Mouse (Mus musculus) intestine, postnatal 0 days (tissue): Measurements from ENCODE around the gene Olfr211. TPM values are rescaled to one million over a fixed set of nuclear protein-coding genes. Genes with fewer than 3 reads are reported as not detected.

Experiments used
- ATAC-seq: fragments of 200-750 bp; cut with Nextera tagmentation; 2 replicates; pipeline ENCODE4 v1.8.0; 2017; ENCODE audit warnings: mild to moderate bottlenecking, moderate TSS enrichment, moderate library complexity
- H3K27ac ChIP-seq: fragments of 300-500 bp; sonication (generic); 2 replicates; pipeline ENCODE4 v1.5.1; 2014; ENCODE audit warnings: mild to moderate bottlenecking, low read depth, low read length, moderate library complexity
- H3K27me3 ChIP-seq: fragments of 300-500 bp; sonication (generic); replicated peaks from 2 replicates; pipeline ENCODE4 v1.6.1; 2014; ENCODE audit warnings: low read length, mixed read lengths; ENCODE audit not compliant: control insufficient read depth, insufficient read depth
- H3K36me3 ChIP-seq: fragments of 300-500 bp; sonication (generic); 2 replicates; pipeline ENCODE4 v1.6.1; 2014; ENCODE audit warnings: mild to moderate bottlenecking, moderate library complexity; ENCODE audit not compliant: control insufficient read depth, insufficient read depth
- H3K4me1 ChIP-seq: fragments of 300-500 bp; sonication (generic); replicated peaks from 2 replicates; pipeline ENCODE4 v1.6.1; 2014; ENCODE audit warnings: antibody characterized with exemption, low read length, mixed read lengths; ENCODE audit not compliant: control insufficient read depth, insufficient read depth
- H3K4me2 ChIP-seq: fragments of 300-500 bp; sonication (generic); replicated peaks from 2 replicates; pipeline ENCODE4 v1.6.1; 2014; ENCODE audit warnings: low read depth, mild to moderate bottlenecking, moderate library complexity
- H3K4me3 ChIP-seq: fragments of 300-500 bp; sonication (generic); 2 replicates; pipeline ENCODE4 v1.5.1; 2014; ENCODE audit warnings: low read depth, low read length
- H3K9ac ChIP-seq: fragments of 300-500 bp; sonication (generic); 2 replicates; pipeline ENCODE4 v1.6.1; 2014; ENCODE audit warnings: mild to moderate bottlenecking, low read depth, low read length
- H3K9me3 ChIP-seq: fragments of 300-500 bp; sonication (generic); 2 replicates; pipeline ENCODE4 v1.6.1; 2016; ENCODE audit warnings: mixed run types; ENCODE audit not compliant: control insufficient read depth
- CTCF ChIP-seq: sonication (generic); IDR thresholded peaks from 2 replicates; pipeline ENCODE4 v1.5.1; 2016; ENCODE audit warnings: low read depth, mild to moderate bottlenecking, control low read depth, antibody characterized with exemption, moderate library complexity
- WGBS: fragments of 180-500 bp; shearing (Covaris S2); extraction: QIAGEN DNeasy Blood & Tissue Kit; methylation state at CpG from one replicate; pipeline ENCODE4 v1.1.7; 2014; 5-methylcytosine and 5-hydroxymethylcytosine counted together
- polyA plus RNA-seq: library from polyadenylated mRNA; unstranded; fragments of >200 nt; fragmentation: Nextera tagmentation; extraction: Ambion mirVana; gene quantifications from 2 replicates; pipeline ENCODE4 v1.2.1, GENCODE M21; 2015

The Olfr211 gene
- polyA plus RNA-seq, 1 experiment from 2014 or later: not detected

- Histone ChIP-seq H3K27me3 (no peaks in the 10 kb centered on the region), H3K9me3 (no peaks in the 10 kb centered on the region), H3K27ac (no peak overlapping the region), H3K4me3 (no peak overlapping the region), H3K9ac (no peak overlapping the region), H3K36me3 (no peaks in the 10 kb centered on the region), H3K4me2 (no peak overlapping the region), H3K4me1 (no peaks in the 10 kb centered on the region)
- no peak for TF ChIP-seq CTCF
- no peak for ATAC-seq
These were observed 25.9 kb downstream of the Olfr211 start for GRCm38 (mm10) chr6:116514832-116515231.

- H3K4me2 ChIP-seq: no peak within 1 kb of the TSS
- no peaks in the 10 kb centered on the region for H3K9me3 ChIP-seq
- ATAC-seq: no peak
- no peak within 1 kb of the TSS for H3K9ac ChIP-seq
- WGBS: 81% methylated on average over 1 of the region's 1 CpGs
- H3K4me1 ChIP-seq: no peaks in the 10 kb centered on the region
- no peaks in the 10 kb centered on the region for H3K27me3 ChIP-seq
- no peak within 1 kb of the TSS for H3K27ac ChIP-seq
- no peak within 1 kb of the TSS for H3K4me3 ChIP-seq
- TF ChIP-seq CTCF: no peak
- H3K36me3 ChIP-seq: no peaks in the 10 kb centered on the region
These were observed 49.3 kb downstream of the Olfr211 start, which contains the start of gene Olfr213 for GRCm38 (mm10) chr6:116538156-116538555. TSS of gene Olfr213 (plus strand) at chr6:116538456.

DNA sequence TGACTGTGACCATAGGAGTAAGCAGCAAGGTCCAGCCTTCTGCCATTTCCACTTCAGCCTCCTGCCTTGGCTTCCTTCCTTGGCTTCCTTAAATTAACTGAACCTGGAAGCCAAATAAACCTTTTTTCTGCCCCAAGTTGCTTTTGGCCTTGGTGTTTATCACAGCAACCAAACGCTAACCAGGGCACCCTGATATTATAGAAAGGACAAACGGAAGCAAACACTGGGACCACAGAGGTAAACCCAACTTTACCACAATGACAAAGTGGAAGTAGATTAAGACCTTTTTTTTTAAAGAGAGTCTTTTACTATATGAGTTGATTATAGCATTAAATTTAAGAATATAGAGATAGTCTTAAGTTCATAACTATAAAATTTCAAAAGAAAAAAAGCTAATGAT, 53.6 kb downstream of the Olfr211 start:
- Histone ChIP-seq H3K4me2 (no peak overlapping the region), H3K36me3 (no peaks in the 10 kb centered on the region), H3K27me3 (no peaks in the 10 kb centered on the region), H3K9me3 (no peaks in the 10 kb centered on the region), H3K4me3 (no peak overlapping the region), H3K4me1 (no peaks in the 10 kb centered on the region), H3K9ac (no peak overlapping the region), H3K27ac (no peak overlapping the region)
- WGBS: 80% methylated on average over 2 of the region's 2 CpGs
- TF ChIP-seq CTCF: no peak
- ATAC-seq: no peak

Other genes starting within 250 kb of the Olfr211 start
- 1.1 and 1.2 TPM in 2 replicates for gene Zfand4, start 224.9 kb upstream of the Olfr211 start, polyA plus RNA-seq
- gene March8, start 151.1 kb upstream of the Olfr211 start, polyA plus RNA-seq: 29.4 and 31.5 TPM in 2 replicates
- gene Alox5, start 27.9 kb upstream of the Olfr211 start, polyA plus RNA-seq: 0.43 and 0.48 TPM in 2 replicates
- 0.05 TPM in 1 of 2 replicates, not detected in the other for gene Olfr212, start 17.4 kb downstream of the Olfr211 start, polyA plus RNA-seq
- not detected in 2 replicates for gene Olfr213, start 49.4 kb downstream of the Olfr211 start, polyA plus RNA-seq
- 0.24 and 0.35 TPM in 2 replicates for gene Gm5580, start 62.0 kb downstream of the Olfr211 start, polyA plus RNA-seq
- gene Olfr214, start 65.1 kb downstream of the Olfr211 start, polyA plus RNA-seq: not detected in 2 replicates
- gene Olfr215, start 95.1 kb downstream of the Olfr211 start, polyA plus RNA-seq: not detected in 2 replicates
- 41.8 and 43.3 TPM in 2 replicates for gene Zfp422, start 139.9 kb downstream of the Olfr211 start, polyA plus RNA-seq
- gene Depp1, start 161.5 kb downstream of the Olfr211 start, polyA plus RNA-seq: 11.2 and 13.0 TPM in 2 replicates
- gene Rassf4, start 184.9 kb downstream of the Olfr211 start, polyA plus RNA-seq: 6.4 and 6.7 TPM in 2 replicates
- gene Tmem72, start 227.8 kb downstream of the Olfr211 start, polyA plus RNA-seq: 0.01 TPM in 1 of 2 replicates, not detected in the other